Comparison of ENCODE assay signal across 17 mouse cellular contexts in the genomic region with DNA sequence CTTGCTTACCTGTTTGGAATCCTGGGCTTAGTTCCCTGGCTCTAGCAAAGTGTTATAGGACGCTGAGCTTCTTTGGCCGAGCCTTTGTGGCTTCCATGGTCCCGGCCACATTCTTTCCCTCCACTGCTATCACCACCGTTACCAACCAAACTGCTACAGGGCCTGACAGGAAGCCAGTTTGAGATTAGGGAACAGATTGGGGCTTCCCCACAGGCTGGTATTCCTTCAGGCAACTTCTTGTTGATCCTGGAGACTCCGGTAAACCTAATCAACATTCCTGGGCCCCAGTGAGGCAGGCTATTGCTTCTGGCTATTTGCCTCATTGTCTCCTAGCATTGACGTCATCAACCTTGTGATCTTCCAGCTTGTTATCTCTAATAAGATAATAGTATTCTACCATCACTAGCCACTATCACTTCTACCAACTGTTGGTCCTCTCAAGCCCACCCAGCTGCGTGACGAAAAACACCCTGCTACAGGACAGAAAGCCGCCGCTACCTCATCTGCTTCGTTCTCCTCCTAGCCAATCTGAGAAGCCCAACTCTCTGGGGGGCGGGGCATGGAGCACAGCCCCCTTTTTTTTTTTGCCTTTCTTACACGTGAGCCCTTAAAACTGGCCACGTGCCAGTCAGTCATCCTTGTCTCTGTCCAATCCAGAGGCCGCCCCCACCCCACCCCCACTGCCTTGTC.
DNase-seq lines count a peak whose midpoint lies in the region; ATAC-seq and TF ChIP-seq lines count a peak whose summit lies in the region.
"Had no signal": no experiment of that assay in that cellular context is flagged by ENCODE, and none has a peak within 500 bp of the region (broad histone marks: within the 10 kb centered on the region; RNA-seq: fewer than 3 reads in every experiment).

No protein-coding gene starts in this region.

- 0 out of 2 replicates have a peak, but pooled peaks have one; percentile 52 for ATAC-seq in heart, embryonic 14.5 days (ENCODE audit: insufficient number of reproducible peaks, insufficient read depth, low FRiP score, low read depth)
- no peak for ATAC-seq in intestine, postnatal 0 days
- ATAC-seq in erythroblast, adult 5-6 weeks (replicated peaks; ENCODE audit: low FRiP score, poor library complexity, severe bottlenecking): no peak

- no peak for TF ChIP-seq CTCF in CH12.LX (conservative IDR thresholded peaks at IDR 0.05 in 1 of 2, IDR thresholded peaks at IDR 0.05 in 1 of 2; ENCODE audit: low read depth in 2 of 2, low read length in 2 of 2)
- TF ChIP-seq CTCF in intestine, postnatal 0 days (IDR thresholded peaks at IDR 0.05; ENCODE audit: low read depth): no peak

- no peaks in the 10 kb centered on the region for H3K27me3 ChIP-seq in heart, embryonic 14.5 days (ENCODE audit: control insufficient read depth, insufficient read depth, low read length)
- H3K27me3 ChIP-seq in CH12.LX (replicated peaks): no peaks in the 10 kb centered on the region
- H3K27me3 ChIP-seq in intestine, postnatal 0 days (replicated peaks; ENCODE audit: control insufficient read depth, insufficient read depth, low read length): no peaks in the 10 kb centered on the region
- H3K27me3 ChIP-seq: limb, embryonic 12.5 days; lung, embryonic 15.5 days had no signal

- no peak for TF ChIP-seq RAD21 in CH12.LX (IDR thresholded peaks at IDR 0.05; ENCODE audit: low read depth, low read length)

- dilution Hi-C loops in CH12.LX (cut with MboI; ENCODE audit: extremely low pct_ligation_motif_present, extremely low pct_unique_long_range_greater_than_20kb, low sequenced_read_pairs): no loop called here

- H3K9ac ChIP-seq in heart, embryonic 14.5 days (ENCODE audit: low read length): no peak overlapping the region
- H3K9ac ChIP-seq in CH12.LX (ENCODE audit: insufficient read depth, low read depth) (no peak overlapping the region), ES-E14 (ENCODE audit: insufficient read depth, low read depth, low read length, poor library complexity, severe bottlenecking) (no peak overlapping the region)
- no peak overlapping the region for H3K9ac ChIP-seq in intestine, postnatal 0 days (ENCODE audit: low read depth, low read length)
- H3K9ac ChIP-seq: limb, embryonic 12.5 days; lung, embryonic 15.5 days had no signal

- no peak for DNase-seq in heart, adult 18-20 months
- DNase-seq in CH12.LX (ENCODE audit: extremely low read depth): no peak
- DNase-seq in ES-E14 (ENCODE audit: low read depth, low spot score): no peak
- DNase-seq in gastrocnemius, postnatal 4 days (ENCODE audit: low spot score in 2 of 2): no peak
- DNase-seq in thymus, adult 18-20 months: no peak
- DNase-seq: adrenal gland, postnatal 14 days; cerebellum, postnatal 14 days; kidney, postnatal 36 days; layer of hippocampus, postnatal 36 days; right cerebral cortex, postnatal 14 days; thymus, postnatal 25 days had no signal

- no peak overlapping the region for H3K4me3 ChIP-seq in heart, embryonic 14.5 days (ENCODE audit: control insufficient read depth in 1 of 2, insufficient read depth in 1 of 2, low read depth in 1 of 2, low read length in 2 of 2)
- no peak overlapping the region for H3K4me3 ChIP-seq in CH12.LX (replicated peaks in 1 of 3; ENCODE audit: low read depth in 2 of 3, low read length in 2 of 3, poor library complexity in 1 of 3)
- peak overlapping the region in 1 of 2 experiments; percentile 11; a peak in 2 of 4 replicates for H3K4me3 ChIP-seq in ES-E14 (ENCODE audit: insufficient read depth in 1 of 2, low read depth in 1 of 2, low read length in 2 of 2, poor library complexity in 1 of 2, severe bottlenecking in 1 of 2)
- no peak overlapping the region for H3K4me3 ChIP-seq in intestine, postnatal 0 days (ENCODE audit: low read depth, low read length)
- H3K4me3 ChIP-seq: limb, embryonic 12.5 days; lung, embryonic 15.5 days; midbrain, embryonic 10.5 days had no signal

- peaks cover 17 to 18% of the 10 kb centered on the region in 2 experiments for H3K4me1 ChIP-seq in heart, embryonic 14.5 days (ENCODE audit: control insufficient read depth in 2 of 2, insufficient read depth in 2 of 2, low read length in 2 of 2)
- no peaks in the 10 kb centered on the region for H3K4me1 ChIP-seq in CH12.LX (ENCODE audit: control insufficient read depth in 1 of 2, insufficient read depth in 2 of 2)
- H3K4me1 ChIP-seq in ES-E14 (ENCODE audit: control insufficient read depth in 2 of 2, insufficient read depth in 2 of 2, low read length in 2 of 2, poor library complexity in 1 of 2): peaks cover 0 to 4% of the 10 kb centered on the region in 2 experiments; a peak in 2 of 4 replicates
- H3K4me1 ChIP-seq in intestine, postnatal 0 days (replicated peaks; ENCODE audit: control insufficient read depth, insufficient read depth, low read length): 0 out of 2 replicates have a peak, but pooled peaks cover 2% of the 10 kb centered on the region
- H3K4me1 ChIP-seq: limb, embryonic 12.5 days; lung, embryonic 15.5 days had no signal

- H3K4me2 ChIP-seq in heart, embryonic 14.5 days (ENCODE audit: low read length): 0 out of 2 replicates have a peak overlapping the region, but pooled peaks have one; percentile 9
- H3K4me2 ChIP-seq in CH12.LX (ENCODE audit: insufficient read depth, low read depth, poor library complexity, severe bottlenecking): no peak overlapping the region
- no peak overlapping the region for H3K4me2 ChIP-seq in intestine, postnatal 0 days (replicated peaks; ENCODE audit: low read depth)
- H3K4me2 ChIP-seq: limb, embryonic 12.5 days; lung, embryonic 15.5 days had no signal

- H3K9me3 ChIP-seq in heart, embryonic 14.5 days (ENCODE audit: control insufficient read depth, low read length): no peaks in the 10 kb centered on the region
- H3K9me3 ChIP-seq in CH12.LX (replicated peaks; ENCODE audit: low read length): no peaks in the 10 kb centered on the region
- H3K9me3 ChIP-seq in ES-E14 (ENCODE audit: control insufficient read depth, insufficient read depth, low read depth, low read length): no peaks in the 10 kb centered on the region
- no peaks in the 10 kb centered on the region for H3K9me3 ChIP-seq in intestine, postnatal 0 days (ENCODE audit: control insufficient read depth)
- H3K9me3 ChIP-seq: limb, embryonic 12.5 days; lung, embryonic 15.5 days; midbrain, embryonic 10.5 days had no signal

- TF ChIP-seq EP300 in CH12.LX (IDR thresholded peaks at IDR 0.05; ENCODE audit: low read length): no peak

- in situ Hi-C loops in CH12.LX (cut with MboI; ENCODE audit: low pct_ligation_motif_present, low pct_unique_long_range_greater_than_20kb, low sequenced_read_pairs) (no loop called here), ES-E14 (cut with MboI; ENCODE audit: low sequenced_read_pairs in 2 of 2, unreplicated experiment in 2 of 2) (no loop called here)

- H3K36me3 ChIP-seq in heart, embryonic 14.5 days (ENCODE audit: control insufficient read depth, insufficient read depth, low read length): no peaks in the 10 kb centered on the region
- H3K36me3 ChIP-seq in CH12.LX (replicated peaks in 1 of 2; ENCODE audit: control insufficient read depth in 1 of 2, insufficient read depth in 1 of 2, low read length in 1 of 2): no peaks in the 10 kb centered on the region
- H3K36me3 ChIP-seq in ES-E14 (ENCODE audit: control insufficient read depth, insufficient read depth, low read length, poor library complexity, severe bottlenecking): no peaks in the 10 kb centered on the region
- H3K36me3 ChIP-seq in intestine, postnatal 0 days (ENCODE audit: control insufficient read depth, insufficient read depth): no peaks in the 10 kb centered on the region
- H3K36me3 ChIP-seq: limb, embryonic 12.5 days; lung, embryonic 15.5 days; midbrain, embryonic 10.5 days had no signal

- no peaks in the 10 kb centered on the region for H3K79me2 ChIP-seq in CH12.LX (replicated peaks; ENCODE audit: control insufficient read depth, extremely low read depth, insufficient read depth, poor library complexity, severe bottlenecking)

- TF ChIP-seq POLR2A in CH12.LX (IDR thresholded peaks at IDR 0.05; ENCODE audit: low read depth, low read length): no peak

- H3K27ac ChIP-seq in heart, embryonic 14.5 days (replicated peaks in 1 of 2; ENCODE audit: control insufficient read depth in 1 of 2, insufficient read depth in 1 of 2, low read depth in 2 of 2, low read length in 2 of 2): peak overlapping the region in 1 of 2 experiments; percentile 26; a peak in 1 of 4 replicates
- H3K27ac ChIP-seq in CH12.LX (ENCODE audit: insufficient read depth, low read depth): no peak overlapping the region
- H3K27ac ChIP-seq in ES-E14 (ENCODE audit: insufficient read depth, low read depth, low read length, poor library complexity, severe bottlenecking): no peak overlapping the region
- H3K27ac ChIP-seq in intestine, postnatal 0 days (ENCODE audit: low read depth, low read length): peak overlapping the region; percentile 76
- H3K27ac ChIP-seq: limb, embryonic 12.5 days; lung, embryonic 15.5 days; midbrain, embryonic 10.5 days had no signal

- 33% methylated on average over 15 of the region's 15 CpGs for WGBS in heart, embryonic 14.5 days
- 57% methylated on average over 15 of the region's 15 CpGs for WGBS in intestine, postnatal 0 days

TF ChIP-seq in CH12.LX, 34 proteins besides CTCF, POLR2A, EP300 and RAD21:
- TF ChIP-seq BHLHE40 (IDR thresholded peaks at IDR 0.05; ENCODE audit: low read depth, low read length) (0 out of 2 replicates have a peak, but pooled peaks have one; percentile 23), JUND (conservative IDR thresholded peaks at IDR 0.05; ENCODE audit: low read depth, low read length) (no peak)
TF ChIP-seq in CH12.LX: peak in this region for 1.

TF ChIP-seq in ES-E14, 5 proteins besides CTCF, POLR2A, EP300 and RAD21:
- TF ChIP-seq ZC3H11A (IDR thresholded peaks at IDR 0.05; ENCODE audit: borderline replicate concordance, low read depth, low read length): no peak
- TF ChIP-seq ZNF384 (IDR thresholded peaks at IDR 0.05; ENCODE audit: low read depth, low read length): peak; percentile 90
- TF ChIP-seq HCFC1 (IDR thresholded peaks at IDR 0.05; ENCODE audit: borderline replicate concordance, insufficient read depth, low read length): no peak
- no peak for TF ChIP-seq CHD2 (IDR thresholded peaks at IDR 0.05; ENCODE audit: low read depth, low read length)
- no peak for TF ChIP-seq MAFK (IDR thresholded peaks at IDR 0.05; ENCODE audit: insufficient read depth, low read depth, low read length)
